Mouse (Mus musculus): Measurements from ENCODE around the gene Tulp1. TPM values are rescaled to one million over a fixed set of nuclear protein-coding genes. Genes with fewer than 3 reads are reported as not detected.
"Not testable (repeated sequence)": the region's sequence is repeated elsewhere in the genome, so short reads cannot be mapped to it uniquely, and the experiment has no call there.

Gene Tulp1
- polyA plus RNA-seq, 1 experiment from 2014 or later = 3.9 TPM

DNA sequence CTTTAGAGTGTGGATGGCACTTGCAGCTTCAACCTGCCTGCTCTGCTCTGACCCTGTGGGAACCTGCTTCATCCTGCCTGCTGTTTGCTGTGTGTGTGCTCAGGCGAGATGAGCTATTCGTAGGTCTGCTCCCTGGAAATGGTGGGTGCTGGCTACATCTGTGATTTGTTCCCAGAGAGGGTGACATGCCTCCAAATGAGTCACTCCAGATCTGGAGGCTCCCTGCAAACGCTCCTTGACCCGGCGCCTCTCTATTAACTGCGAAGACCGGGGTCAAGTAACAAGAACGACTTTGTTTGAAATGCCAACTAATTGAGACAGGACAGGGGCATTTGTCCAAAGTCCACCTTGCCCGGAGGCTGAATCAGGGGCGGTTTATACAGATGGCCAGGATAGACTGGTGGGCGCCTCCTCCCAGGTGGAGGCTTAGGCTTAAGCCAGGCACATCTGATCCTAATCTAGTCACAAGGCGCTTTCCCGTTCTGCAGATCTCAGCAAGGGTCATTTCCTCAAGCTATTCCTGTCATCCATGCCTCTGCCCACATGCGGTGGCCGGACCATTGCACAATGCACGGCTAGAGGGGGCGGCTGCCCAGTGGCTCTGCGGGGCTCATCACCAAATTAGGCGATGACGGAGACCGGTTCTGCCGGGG is 37.2 kb downstream of the Tulp1 start:
- DNase-seq (ENCODE audit: low spot score) (no peak), ATAC-seq (replicated peaks; ENCODE audit: low FRiP score, low read depth) (peak; percentile 58)
- Histone ChIP-seq H3K36me3 (ENCODE audit: insufficient read depth, low read length) (peaks cover 24% of the 10 kb centered on the region), H3K4me3 (replicated peaks; ENCODE audit: low read depth, low read length) (peak overlapping the region; percentile 48), H3K4me2 (ENCODE audit: low read length) (peak overlapping the region; percentile 74), H3K9me3 (replicated peaks; ENCODE audit: low read length) (no peaks in the 10 kb centered on the region), H3K9ac (ENCODE audit: low read depth, low read length) (peak overlapping the region; percentile 57), H3K27ac (peak overlapping the region; percentile 84), H3K4me1 (replicated peaks; ENCODE audit: insufficient read depth, low read length) (peaks cover 28% of the 10 kb centered on the region; the same call in 1 of the 2 replicates), H3K27me3 (ENCODE audit: insufficient read depth, low read length) (no peaks in the 10 kb centered on the region)
- WGBS = 3% methylated on average over 22 of the region's 22 CpGs
- TF ChIP-seq CTCF (IDR thresholded peaks at IDR 0.05; ENCODE audit: low read depth) = no peak

- peaks cover 19% of the 10 kb centered on the region for H3K36me3 ChIP-seq (ENCODE audit: insufficient read depth, low read length)
- no peak overlapping the region for H3K4me2 ChIP-seq (ENCODE audit: low read length)
- DNase-seq (ENCODE audit: low spot score) = no peak
Observed at GRCm38 (mm10) chr17:28326951-28327350, 38.1 kb downstream of the Tulp1 start.

DNA sequence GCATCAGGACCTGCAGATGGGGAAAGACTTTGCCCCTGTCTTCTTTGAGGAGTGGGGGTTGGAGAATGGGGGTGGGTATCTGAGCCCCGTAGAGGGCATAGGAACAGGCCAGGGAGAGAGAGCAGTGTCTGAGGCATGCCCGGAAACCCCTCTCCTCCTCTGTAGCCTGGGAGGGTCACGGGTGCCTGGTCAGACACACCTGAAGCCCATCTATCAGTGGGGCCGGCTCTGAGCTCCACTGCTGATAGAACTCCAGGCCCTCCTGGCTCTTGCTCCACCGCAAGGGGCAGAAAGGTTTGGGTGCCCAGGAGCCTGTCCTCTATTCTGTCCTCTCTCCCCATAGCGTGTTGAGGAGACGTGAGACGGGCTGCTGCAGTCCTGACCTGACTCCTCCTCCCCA is 39.3 kb downstream of the Tulp1 start:
- Histone ChIP-seq H3K27me3 (ENCODE audit: insufficient read depth, low read length) (no peaks in the 10 kb centered on the region), H3K9ac (ENCODE audit: low read depth, low read length) (no peak overlapping the region), H3K4me2 (ENCODE audit: low read length) (no peak overlapping the region), H3K4me1 (replicated peaks; ENCODE audit: insufficient read depth, low read length) (peaks cover 18% of the 10 kb centered on the region; the same call in 1 of the 2 replicates), H3K9me3 (replicated peaks; ENCODE audit: low read length) (no peaks in the 10 kb centered on the region), H3K36me3 (ENCODE audit: insufficient read depth, low read length) (peaks cover 17% of the 10 kb centered on the region; the same call in 1 of the 2 replicates), H3K4me3 (replicated peaks; ENCODE audit: low read depth, low read length) (no peak overlapping the region), H3K27ac (no peak overlapping the region)
- ATAC-seq (replicated peaks; ENCODE audit: low FRiP score, low read depth) (no peak), DNase-seq (ENCODE audit: low spot score) (no peak)
- 84% methylated on average over 8 of the region's 8 CpGs for WGBS
- TF ChIP-seq CTCF (IDR thresholded peaks at IDR 0.05; ENCODE audit: low read depth) = no peak

More at GRCm38 (mm10) chr17:28326951-28327350, 38.1 kb downstream of the Tulp1 start:
- no peak overlapping the region for H3K4me3 ChIP-seq (replicated peaks; ENCODE audit: low read depth, low read length)
- no peaks in the 10 kb centered on the region for H3K9me3 ChIP-seq (replicated peaks; ENCODE audit: low read length)
- no peaks in the 10 kb centered on the region for H3K27me3 ChIP-seq (ENCODE audit: insufficient read depth, low read length)
- 0 out of 2 replicates have a peak overlapping the region, but pooled peaks have one; percentile 57 for H3K9ac ChIP-seq (ENCODE audit: low read depth, low read length)
- no peak for ATAC-seq (replicated peaks; ENCODE audit: low FRiP score, low read depth)
- 73% methylated on average over 3 of the region's 3 CpGs for WGBS
- peaks cover 19% of the 10 kb centered on the region; the same call in 1 of the 2 replicates for H3K4me1 ChIP-seq (replicated peaks; ENCODE audit: insufficient read depth, low read length)
- H3K27ac ChIP-seq = peak overlapping the region; percentile 84
- TF ChIP-seq CTCF (IDR thresholded peaks at IDR 0.05; ENCODE audit: low read depth) = no peak

- not testable (repeated sequence) for ATAC-seq (replicated peaks; ENCODE audit: low FRiP score, low read depth); H3K27me3 ChIP-seq (ENCODE audit: insufficient read depth, low read length); H3K4me2 ChIP-seq (ENCODE audit: low read length); DNase-seq (ENCODE audit: low spot score); H3K27ac ChIP-seq; H3K4me3 ChIP-seq (replicated peaks; ENCODE audit: low read depth, low read length); H3K9ac ChIP-seq (ENCODE audit: low read depth, low read length); H3K9me3 ChIP-seq (replicated peaks; ENCODE audit: low read length)
- TF ChIP-seq CTCF (IDR thresholded peaks at IDR 0.05; ENCODE audit: low read depth) = peak; percentile 32; the same call in 1 of the 2 replicates
- 98% methylated on average over 7 of the region's 7 CpGs for WGBS
- Histone ChIP-seq H3K4me1 (replicated peaks; ENCODE audit: insufficient read depth, low read length) (peaks cover 11% of the 10 kb centered on the region; the same call in 1 of the 2 replicates), H3K36me3 (ENCODE audit: insufficient read depth, low read length) (0 out of 2 replicates have a peak, but pooled peaks cover 11% of the 10 kb centered on the region)
Observed at GRCm38 (mm10) chr17:28324416-28324815, 40.6 kb downstream of the Tulp1 start.

- 0 out of 2 replicates have a peak, but pooled peaks cover 12% of the 10 kb centered on the region for H3K36me3 ChIP-seq (ENCODE audit: insufficient read depth, low read length)
- ATAC-seq (replicated peaks; ENCODE audit: low FRiP score, low read depth) = no peak
- H3K27me3 ChIP-seq (ENCODE audit: insufficient read depth, low read length) = no peaks in the 10 kb centered on the region
- H3K9ac ChIP-seq (ENCODE audit: low read depth, low read length) = no peak overlapping the region
- H3K4me2 ChIP-seq (ENCODE audit: low read length) = no peak overlapping the region
- H3K4me3 ChIP-seq (replicated peaks; ENCODE audit: low read depth, low read length) = no peak overlapping the region
- DNase-seq (ENCODE audit: low spot score) = no peak
- no peak overlapping the region for H3K27ac ChIP-seq
- H3K9me3 ChIP-seq (replicated peaks; ENCODE audit: low read length) = no peaks in the 10 kb centered on the region
- peaks cover 9% of the 10 kb centered on the region; the same call in 1 of the 2 replicates for H3K4me1 ChIP-seq (replicated peaks; ENCODE audit: insufficient read depth, low read length)
- no peak for TF ChIP-seq CTCF (IDR thresholded peaks at IDR 0.05; ENCODE audit: low read depth)
- WGBS = 86% methylated on average over 8 of the region's 8 CpGs
Observed at GRCm38 (mm10) chr17:28323786-28324185, 41.2 kb downstream of the Tulp1 start.

DNA sequence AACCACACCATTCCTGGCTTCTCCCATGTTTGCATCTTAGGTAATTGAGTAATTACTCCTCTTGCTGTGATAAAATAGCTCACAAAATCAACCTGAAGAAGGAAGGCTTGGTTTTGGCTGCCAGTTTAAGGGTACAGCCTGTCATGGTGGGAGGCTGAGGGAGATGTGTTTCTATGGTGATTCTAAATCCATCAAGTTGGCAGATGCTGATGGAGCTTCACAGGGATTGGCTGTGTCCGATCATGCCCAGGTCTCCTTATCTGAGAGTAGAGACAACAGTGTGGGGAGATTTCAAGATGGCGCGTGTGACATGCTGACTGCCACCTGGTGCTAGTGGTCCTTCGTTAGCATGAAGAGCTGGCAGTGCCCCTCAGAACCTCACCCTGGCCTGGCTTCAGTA is 43.3 kb downstream of the Tulp1 start:
- ATAC-seq (replicated peaks; ENCODE audit: low FRiP score, low read depth) = no peak
- TF ChIP-seq CTCF (IDR thresholded peaks at IDR 0.05; ENCODE audit: low read depth) = no peak
- H3K27ac ChIP-seq = no peak overlapping the region
- H3K4me1 ChIP-seq (replicated peaks; ENCODE audit: insufficient read depth, low read length) = no peaks in the 10 kb centered on the region
- H3K36me3 ChIP-seq (ENCODE audit: insufficient read depth, low read length) = peaks cover 27% of the 10 kb centered on the region; the same call in 1 of the 2 replicates
- no peak overlapping the region for H3K4me3 ChIP-seq (replicated peaks; ENCODE audit: low read depth, low read length)
- DNase-seq (ENCODE audit: low spot score) = no peak
- no peak overlapping the region for H3K9ac ChIP-seq (ENCODE audit: low read depth, low read length)
- H3K9me3 ChIP-seq (replicated peaks; ENCODE audit: low read length) = no peaks in the 10 kb centered on the region
- no peaks in the 10 kb centered on the region for H3K27me3 ChIP-seq (ENCODE audit: insufficient read depth, low read length)
- 89% methylated on average over 4 of the region's 4 CpGs for WGBS
- H3K4me2 ChIP-seq (ENCODE audit: low read length) = no peak overlapping the region
